Mouse (Mus musculus): ENCODE measurements around the gene Morc1. TPM values are rescaled to one million over a fixed set of nuclear protein-coding genes. Genes with fewer than 3 reads are reported as not detected.

The Morc1 gene
- polyA plus RNA-seq (2015; fragmentation: Illumina TruSeq; extraction: RNeasy Lipid Tissue Mini Kit (QIAGEN cat#74804); ENCODE audit: insufficient read depth, low read depth, low replicate concordance), result not detected

GRCm38 (mm10) chr16:48431027-48431426, at the start of gene Morc1:
Gene Morc1, plus strand, starts transcription at chr16:48431237.

GRCm38 (mm10) chr16:48412246-48412645, 18.8 kb upstream of the Morc1 start, which contains the start of gene Gm5485:
Gene Gm5485, minus strand, starts transcription at chr16:48412416.

Other genes starting within 250 kb of the Morc1 start
- not detected for gene Dppa4, start 147.5 kb upstream of the Morc1 start, polyA plus RNA-seq (2015; fragmentation: Illumina TruSeq; extraction: RNeasy Lipid Tissue Mini Kit (QIAGEN cat#74804); ENCODE audit: insufficient read depth, low read depth, low replicate concordance)
- not detected for gene Dppa2, start 127.3 kb upstream of the Morc1 start, polyA plus RNA-seq (2015; fragmentation: Illumina TruSeq; extraction: RNeasy Lipid Tissue Mini Kit (QIAGEN cat#74804); ENCODE audit: insufficient read depth, low read depth, low replicate concordance)
- gene Gm5485, start 18.8 kb upstream of the Morc1 start, polyA plus RNA-seq (2015; fragmentation: Illumina TruSeq; extraction: RNeasy Lipid Tissue Mini Kit (QIAGEN cat#74804); ENCODE audit: insufficient read depth, low read depth, low replicate concordance), result not detected